Mouse (Mus musculus): Measurements from ENCODE around the gene Rbfox2.

- no peak for TF ChIP-seq CTCF (conservative IDR thresholded peaks at IDR 0.05; ENCODE audit: insufficient read depth, insufficient read length, low read depth, low read length)
- no peak for TF ChIP-seq POLR2A (IDR thresholded peaks at IDR 0.05; ENCODE audit: low read depth, low read length)
Measured at GRCm38 (mm10) chr15:77182800-77183199, 124.0 kb downstream of the Rbfox2 start.
